Mouse (Mus musculus) spleen, embryonic (tissue): ENCODE data around the gene Ing3.

ENCODE experiments used
- CTCF ChIA-PET: fragments of 350-600 bp; sonication (Branson Sonifier 250); formaldehyde crosslinking; loops from one replicate; lab custom pipeline; 2022; lab: Charles Lee

Ing3 gene

DNA sequence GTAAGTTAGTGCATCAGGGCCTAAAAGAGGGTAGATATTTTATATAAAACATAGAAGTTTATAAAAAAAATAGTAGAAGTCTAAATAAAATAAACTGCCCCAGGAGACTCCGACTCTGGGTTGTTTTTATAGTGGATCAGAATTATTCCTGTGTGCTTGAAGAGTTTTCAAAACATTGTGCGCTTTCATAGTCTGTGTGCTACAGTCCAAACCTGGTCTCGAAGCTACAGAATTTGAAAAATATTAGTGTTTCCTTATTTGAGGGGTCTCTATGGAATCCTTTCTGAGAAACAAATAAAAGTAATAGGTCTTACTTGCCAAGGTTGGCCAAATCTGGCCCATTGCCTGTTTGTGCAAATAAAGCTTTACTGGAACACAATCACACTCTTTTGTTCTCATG, 71.9 kb downstream of the Ing3 start:
- CTCF ChIA-PET = no interaction called here

DNA sequence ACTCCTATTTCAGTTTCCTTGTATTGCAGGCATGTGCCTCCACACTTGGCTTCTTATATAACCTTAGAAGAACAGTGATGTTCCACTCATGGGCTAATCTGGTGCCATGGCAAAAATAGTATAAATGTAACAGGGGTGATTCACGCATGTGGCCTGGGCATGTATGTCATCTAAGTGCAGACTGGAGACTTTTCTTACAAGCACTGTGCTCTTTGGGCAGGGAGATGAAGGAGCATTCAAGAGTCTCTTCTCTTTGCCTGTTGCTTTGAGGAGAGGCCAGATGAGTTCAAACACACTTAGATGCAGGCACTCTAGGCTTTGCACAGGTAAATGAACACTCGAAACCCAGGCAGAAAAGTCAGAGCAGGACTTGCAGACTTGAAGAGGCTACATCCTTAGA, 74.8 kb downstream of the Ing3 start:
- CTCF ChIA-PET = no interaction called here
